Mouse (Mus musculus): ENCODE data around the gene Ruvbl2. TPM values are rescaled to one million over a fixed set of nuclear protein-coding genes. Genes with fewer than 3 reads are reported as not detected.

Ruvbl2 gene
- total RNA-seq, 2 experiments from 2014 or later, result 28.8 to 39.0 TPM

- no peak for ATAC-seq (replicated peaks; ENCODE audit: low FRiP score, poor library complexity, severe bottlenecking)
Observed at GRCm38 (mm10) chr7:45435038-45435437, 2.9 kb downstream of the Ruvbl2 start.

- peak; percentile 90 for ATAC-seq (replicated peaks; ENCODE audit: low FRiP score, poor library complexity, severe bottlenecking)
Observed at GRCm38 (mm10) chr7:45434203-45435015, 3.5 kb downstream of the Ruvbl2 start, which contains the start of gene Gys1. TSS of gene Gys1 (plus strand) at chr7:45434844.

GRCm38 (mm10) chr7:45433835-45434202 lies 4.1 kb downstream of the Ruvbl2 start:
- no peak for ATAC-seq (replicated peaks; ENCODE audit: low FRiP score, poor library complexity, severe bottlenecking)

GRCm38 (mm10) chr7:45426556-45426955 lies 11.3 kb downstream of the Ruvbl2 start:
- no peak for ATAC-seq (replicated peaks; ENCODE audit: low FRiP score, poor library complexity, severe bottlenecking)

- no peak for ATAC-seq (replicated peaks; ENCODE audit: low FRiP score, poor library complexity, severe bottlenecking)
Observed at GRCm38 (mm10) chr7:45421194-45421593, 16.7 kb downstream of the Ruvbl2 start.

GRCm38 (mm10) chr7:45420615-45420919 lies 17.3 kb downstream of the Ruvbl2 start, which contains the start of gene Lhb:
TSS of gene Lhb (plus strand) at chr7:45420820.
- ATAC-seq (replicated peaks; ENCODE audit: low FRiP score, poor library complexity, severe bottlenecking), result no peak

- ATAC-seq (replicated peaks; ENCODE audit: low FRiP score, poor library complexity, severe bottlenecking), result no peak
Observed at GRCm38 (mm10) chr7:45419859-45420614, 17.9 kb downstream of the Ruvbl2 start.

- no peak for ATAC-seq (replicated peaks; ENCODE audit: low FRiP score, poor library complexity, severe bottlenecking)
Observed at GRCm38 (mm10) chr7:45417962-45418492, 19.9 kb downstream of the Ruvbl2 start.

GRCm38 (mm10) chr7:45415636-45416035 lies 22.3 kb downstream of the Ruvbl2 start:
- ATAC-seq (replicated peaks; ENCODE audit: low FRiP score, poor library complexity, severe bottlenecking), result no peak

GRCm38 (mm10) chr7:45414740-45415224 lies 23.1 kb downstream of the Ruvbl2 start:
- no peak for ATAC-seq (replicated peaks; ENCODE audit: low FRiP score, poor library complexity, severe bottlenecking)

- 0 out of 2 replicates have a peak, but pooled peaks have one; percentile 23 for ATAC-seq (replicated peaks; ENCODE audit: low FRiP score, poor library complexity, severe bottlenecking)
Observed at GRCm38 (mm10) chr7:45413864-45414739, 23.8 kb downstream of the Ruvbl2 start.

GRCm38 (mm10) chr7:45413113-45413863 lies 24.6 kb downstream of the Ruvbl2 start, which contains the start of gene Ntf5:
TSS of gene Ntf5 (plus strand) at chr7:45413695.
- no peak for ATAC-seq (replicated peaks; ENCODE audit: low FRiP score, poor library complexity, severe bottlenecking)

- ATAC-seq (replicated peaks; ENCODE audit: low FRiP score, poor library complexity, severe bottlenecking), result no peak
Observed at GRCm38 (mm10) chr7:45412421-45412820, 25.5 kb downstream of the Ruvbl2 start.

- no peak for ATAC-seq (replicated peaks; ENCODE audit: low FRiP score, poor library complexity, severe bottlenecking)
Observed at GRCm38 (mm10) chr7:45409497-45410163, 28.3 kb downstream of the Ruvbl2 start.

- ATAC-seq (replicated peaks; ENCODE audit: low FRiP score, poor library complexity, severe bottlenecking), result no peak
Observed at GRCm38 (mm10) chr7:45408949-45409348, 28.9 kb downstream of the Ruvbl2 start.

- no peak for ATAC-seq (replicated peaks; ENCODE audit: low FRiP score, poor library complexity, severe bottlenecking)
Observed at GRCm38 (mm10) chr7:45408351-45408750, 29.5 kb downstream of the Ruvbl2 start.

- ATAC-seq (replicated peaks; ENCODE audit: low FRiP score, poor library complexity, severe bottlenecking), result no peak
Observed at GRCm38 (mm10) chr7:45407836-45408235, 30.1 kb downstream of the Ruvbl2 start.

Measured in erythroid progenitor cell, adult 5-6 weeks (primary cell).